19 mouse cellular contexts compared by ENCODE assay signal in genomic region chr2:102663339-102663738, GRCm38 (mm10). TPM values are rescaled to one million over a fixed set of nuclear protein-coding genes. Genes with fewer than 3 reads are reported as not detected.
DNase-seq lines count a peak whose midpoint lies in the region; ATAC-seq and TF ChIP-seq lines count a peak whose summit lies in the region.
"Had no signal": no experiment of that assay in that cellular context is flagged by ENCODE, and none has a peak within 500 bp of the region (broad histone marks: within the 10 kb centered on the region; RNA-seq: fewer than 3 reads in every experiment).

No protein-coding gene starts in this region.

- peak overlapping the region; percentile 99 for H3K27ac ChIP-seq in layer of hippocampus, adult 2 months
- H3K27ac ChIP-seq in forebrain, embryonic 10.5 days, result peak overlapping the region; percentile 74
- peak overlapping the region; percentile 88 for H3K27ac ChIP-seq in hindbrain, embryonic 13.5 days
- H3K27ac ChIP-seq in midbrain, postnatal 0 days (ENCODE audit: low read depth, low read length), result no peak overlapping the region; the same call in 1 of the 2 replicates
- no peak overlapping the region for H3K27ac ChIP-seq in kidney, adult 2 months (ENCODE audit: insufficient read depth, low read depth, low read length)
- H3K27ac ChIP-seq: kidney, postnatal 0 days; limb, embryonic 15.5 days; macrophage; stomach, embryonic 15.5 days had no signal

- TF ChIP-seq CTCF in layer of hippocampus, adult 2 months (conservative IDR thresholded peaks at IDR 0.05), result no peak
- TF ChIP-seq CTCF in midbrain, postnatal 0 days (IDR thresholded peaks at IDR 0.05), result no peak
- no peak for TF ChIP-seq CTCF in kidney, adult 2 months (conservative IDR thresholded peaks at IDR 0.05; ENCODE audit: insufficient read depth, insufficient read length, low read depth, low read length)

- H3K4me2 ChIP-seq in hindbrain, embryonic 13.5 days, result peak overlapping the region; percentile 73
- H3K4me2 ChIP-seq in midbrain, postnatal 0 days (ENCODE audit: low read depth, low read length, poor library complexity, severe bottlenecking), result peak overlapping the region; percentile 87
- H3K4me2 ChIP-seq: limb, embryonic 15.5 days; stomach, embryonic 15.5 days had no signal

- no peaks in the 10 kb centered on the region for H3K9me3 ChIP-seq in forebrain, embryonic 10.5 days
- no peaks in the 10 kb centered on the region for H3K9me3 ChIP-seq in hindbrain, embryonic 13.5 days
- no peaks in the 10 kb centered on the region for H3K9me3 ChIP-seq in midbrain, postnatal 0 days (ENCODE audit: low read length)
- H3K9me3 ChIP-seq: limb, embryonic 15.5 days; stomach, embryonic 15.5 days had no signal

- intact Hi-C loops in gastrocnemius, postnatal 14 days (cut with DNase I; ENCODE audit: low total_unique reads), result no loop called here

- peaks cover 36% of the 10 kb centered on the region for H3K27me3 ChIP-seq in forebrain, embryonic 10.5 days (ENCODE audit: poor library complexity, severe bottlenecking)
- 0 out of 2 replicates have a peak, but pooled peaks cover 3% of the 10 kb centered on the region for H3K27me3 ChIP-seq in hindbrain, embryonic 13.5 days
- no peaks in the 10 kb centered on the region for H3K27me3 ChIP-seq in midbrain, postnatal 0 days (ENCODE audit: insufficient read depth, low read length)
- H3K27me3 ChIP-seq in kidney, adult 2 months (replicated peaks; ENCODE audit: control insufficient read depth, insufficient read depth, low read length), result no peaks in the 10 kb centered on the region

- TF ChIP-seq POLR2A in kidney, adult 2 months (IDR thresholded peaks at IDR 0.05; ENCODE audit: low read depth, low read length), result no peak

- WGBS in forebrain, embryonic 10.5 days, result 13% methylated on average over 6 of the region's 6 CpGs
- 11% methylated on average over 6 of the region's 6 CpGs for WGBS in hindbrain, embryonic 13.5 days
- 9% methylated on average over 6 of the region's 6 CpGs for WGBS in midbrain, postnatal 0 days
- 28% methylated on average over 6 of the region's 6 CpGs for WGBS in kidney, adult 2 months

- H3K9ac ChIP-seq in hindbrain, embryonic 13.5 days, result peak overlapping the region; percentile 88
- H3K9ac ChIP-seq in midbrain, postnatal 0 days (replicated peaks; ENCODE audit: low read length, poor library complexity, severe bottlenecking), result no peak overlapping the region; the same call in 1 of the 2 replicates
- H3K9ac ChIP-seq: limb, embryonic 15.5 days; stomach, embryonic 15.5 days had no signal

- H3K36me3 ChIP-seq in forebrain, embryonic 10.5 days (replicated peaks), result no peaks in the 10 kb centered on the region
- H3K36me3 ChIP-seq in hindbrain, embryonic 13.5 days, result no peaks in the 10 kb centered on the region
- H3K36me3 ChIP-seq in midbrain, postnatal 0 days (ENCODE audit: insufficient read depth, low read length), result no peaks in the 10 kb centered on the region
- no peaks in the 10 kb centered on the region for H3K36me3 ChIP-seq in kidney, adult 2 months (ENCODE audit: control insufficient read depth, insufficient read depth, low read length)
- H3K36me3 ChIP-seq: limb, embryonic 15.5 days; stomach, embryonic 15.5 days had no signal

- H3K4me3 ChIP-seq in layer of hippocampus, adult 2 months, result peak overlapping the region; percentile 82
- H3K4me3 ChIP-seq in forebrain, embryonic 10.5 days, result peak overlapping the region; percentile 12; the same call in 1 of the 2 replicates
- H3K4me3 ChIP-seq in hindbrain, embryonic 13.5 days, result peak overlapping the region; percentile 18
- peak overlapping the region; percentile 18; the same call in 1 of the 2 replicates for H3K4me3 ChIP-seq in midbrain, postnatal 0 days (ENCODE audit: low read depth, low read length)
- no peak overlapping the region for H3K4me3 ChIP-seq in kidney, adult 2 months (ENCODE audit: insufficient read depth, low read depth, low read length)
- H3K4me3 ChIP-seq: erythroblast, embryonic 14.5 days; limb, embryonic 15.5 days; stomach, embryonic 15.5 days had no signal

- peaks cover 53% of the 10 kb centered on the region for H3K4me1 ChIP-seq in forebrain, embryonic 10.5 days
- H3K4me1 ChIP-seq in hindbrain, embryonic 13.5 days (replicated peaks), result peaks cover 54% of the 10 kb centered on the region
- peaks cover 19% of the 10 kb centered on the region; the same call in 1 of the 2 replicates for H3K4me1 ChIP-seq in midbrain, postnatal 0 days (ENCODE audit: insufficient read depth, low read length)
- H3K4me1 ChIP-seq in kidney, adult 2 months (ENCODE audit: control insufficient read depth, insufficient read depth, low read length), result no peaks in the 10 kb centered on the region

- no peak for DNase-seq in layer of hippocampus, adult 2 months (ENCODE audit: low spot score in 2 of 2)
- DNase-seq in layer of hippocampus, adult 9-10 months (ENCODE audit: low spot score), result no peak
- DNase-seq in forebrain, embryonic 10.5 days (ENCODE audit: extremely low spot score, low spot score), result peak; percentile 23
- DNase-seq in midbrain, postnatal 0 days (ENCODE audit: low spot score), result no peak
- no peak for DNase-seq in kidney, adult 2 months
- DNase-seq in gastrocnemius, postnatal 14 days, result no peak
- no peak for DNase-seq in adrenal gland, adult 18-20 months (ENCODE audit: low spot score in 2 of 2)
- DNase-seq: heart, postnatal 36 days; right cerebral cortex, postnatal 14 days had no signal

- no peak for ATAC-seq in hindbrain, embryonic 13.5 days (ENCODE audit: low FRiP score)
- no peak for ATAC-seq in midbrain, postnatal 0 days (ENCODE audit: low FRiP score)
- ATAC-seq: activated CD4-positive, CD25-positive, alpha-beta regulatory T cell, adult 4 months had no signal

RNA-seq across cellular contexts. Expression of gene Slc1a2, which starts 4.9 kb away (rescaled TPM):
- 1,000 to 10,000 TPM; 1,761 to 1,800 TPM for total RNA-seq in layer of hippocampus, adult 2 months (2021)
- polyA plus RNA-seq in forebrain, embryonic 10.5 days (2016; fragmentation: Nextera tagmentation; extraction: Ambion mirVana), result 2.6 and 2.7 TPM in 2 replicates
- 19.9 and 25.2 TPM in 2 replicates for polyA plus RNA-seq in hindbrain, embryonic 13.5 days (2015; fragmentation: Nextera tagmentation; extraction: Ambion mirVana)
- total RNA-seq in midbrain, postnatal 0 days (2014; rRNA removed), result 97.1 and 102 TPM in 2 replicates
- 13.4 and 15.7 TPM in 2 replicates for polyA plus RNA-seq in midbrain, postnatal 0 days (2015; fragmentation: Nextera tagmentation; extraction: Ambion mirVana)
- polyA plus RNA-seq in kidney, adult 2 months (2012; rRNA removed), result 1.5 and 1.6 TPM in 2 replicates
- under 1 TPM; 0.31 to 0.40 TPM for total RNA-seq in gastrocnemius, postnatal 14 days (2021)
- under 1 TPM; 0.17 to 0.35 TPM for total RNA-seq in adrenal gland, adult 18-20 months (2021)
- total RNA-seq: granulocyte monocyte progenitor cell, adult 5-6 weeks; MEL had no signal
- polyA plus RNA-seq: activated CD4-positive, CD25-positive, alpha-beta regulatory T cell, adult 4 months; C2C12; erythroblast, embryonic 14.5 days had no signal

Comparison
In these comparisons a context has a peak if more than half of its experiments do, and no peak if none do; other contexts are left out.
1. H3K27ac ChIP-seq: peak in layer of hippocampus, adult 2 months (single experiment), forebrain, embryonic 10.5 days (single experiment) and hindbrain, embryonic 13.5 days (single experiment); none in midbrain, postnatal 0 days (single experiment) and kidney, adult 2 months (single experiment).
2. RNA of gene Slc1a2, which starts 4.9 kb away (total RNA-seq): 1,761 to 1,800 TPM in layer of hippocampus, adult 2 months and 97.1 to 102 TPM in midbrain, postnatal 0 days; 0.31 to 0.40 TPM in gastrocnemius, postnatal 14 days and 0.17 to 0.35 TPM in adrenal gland, adult 18-20 months; every median in the first group is over 10 times any median in the second.